Mouse (Mus musculus) small intestine, adult 2 months (tissue): ENCODE measurements around the gene Rabggtb.

Experiments used
- CTCF ChIP-seq: fragments of 200-500 bp; IDR thresholded peaks from 2 replicates; pipeline ENCODE4 v1.5.1; 2012; ENCODE audit warnings: low read depth, mild to moderate bottlenecking, control low read depth, inconsistent platforms, low read length, moderate library complexity, mixed read lengths; ENCODE audit not compliant: insufficient replicate concordance, insufficient read length; ENCODE audit errors: extremely low read depth
- POLR2A ChIP-seq: fragments of 200-500 bp; IDR thresholded peaks from 2 replicates; pipeline ENCODE4 v1.6.1; 2012; ENCODE audit warnings: low read depth, mild to moderate bottlenecking, control low read depth, inconsistent platforms, low read length, moderate library complexity

- TF ChIP-seq CTCF (no peak), POLR2A (no peak)
These were observed 23.5 kb downstream of the Rabggtb start for GRCm38 (mm10) chr3:153889188-153889781.
